Mouse (Mus musculus) kidney, embryonic 16.5 days (tissue): ENCODE results near the gene Fbxl21. TPM values are rescaled to one million over a fixed set of nuclear protein-coding genes. Genes with fewer than 3 reads are reported as not detected.

ENCODE experiments used
- ATAC-seq: fragments of 200-750 bp; cut with Nextera tagmentation; 2 replicates; pipeline ENCODE4 v1.8.0; 2017; ENCODE audit warnings: moderate TSS enrichment; ENCODE audit not compliant: low FRiP score, low TSS enrichment
- H3K27ac ChIP-seq: fragments of 300-500 bp; sonication (generic); 2 replicates; pipeline ENCODE4 v1.5.1; 2014; ENCODE audit warnings: low read length
- H3K27me3 ChIP-seq: fragments of 300-500 bp; sonication (generic); 2 replicates; pipeline ENCODE4 v1.6.1; 2014; ENCODE audit warnings: low read length, control low read depth, mixed read lengths; ENCODE audit not compliant: insufficient read depth
- H3K36me3 ChIP-seq: fragments of 300-500 bp; sonication (generic); 2 replicates; pipeline ENCODE4 v1.6.1; 2014; ENCODE audit warnings: low read length, control low read depth, mixed read lengths; ENCODE audit not compliant: insufficient read depth
- H3K4me1 ChIP-seq: fragments of 300-500 bp; sonication (generic); 2 replicates; pipeline ENCODE4 v1.6.1; 2014; ENCODE audit warnings: low read length, control low read depth, mixed read lengths; ENCODE audit not compliant: insufficient read depth
- H3K4me2 ChIP-seq: fragments of 300-500 bp; sonication (generic); replicated peaks from 2 replicates; pipeline ENCODE4 v1.6.1; 2014; ENCODE audit warnings: low read depth, low read length
- H3K4me3 ChIP-seq: fragments of 300-500 bp; sonication (generic); 2 replicates; pipeline ENCODE4 v1.5.1; 2014; ENCODE audit warnings: mild to moderate bottlenecking, low read length
- H3K9ac ChIP-seq: fragments of 300-500 bp; sonication (generic); replicated peaks from 2 replicates; pipeline ENCODE4 v1.6.1; 2014; ENCODE audit warnings: low read length
- H3K9me3 ChIP-seq: fragments of 300-500 bp; sonication (generic); 2 replicates; pipeline ENCODE4 v1.6.1; 2016; ENCODE audit warnings: low read length, control low read depth
- WGBS: fragments of 180-500 bp; shearing (Covaris S2); extraction: QIAGEN DNeasy Blood & Tissue Kit; methylation state at CpG from one replicate; pipeline ENCODE4 v1.1.7; 2014; 5-methylcytosine and 5-hydroxymethylcytosine counted together
- polyA plus RNA-seq: library from polyadenylated mRNA; unstranded; fragments of >200 nt; fragmentation: Nextera tagmentation; extraction: Ambion mirVana; gene quantifications from 2 replicates; pipeline ENCODE4 v1.2.1, GENCODE M21; 2015

Gene Fbxl21
- polyA plus RNA-seq, 1 experiment from 2014 or later, result 2.0 TPM

GRCm38 (mm10) chr13:56563075-56563474 is 40.8 kb downstream of the Fbxl21 start:
- no peak overlapping the region for H3K4me2 ChIP-seq
- no peak overlapping the region for H3K4me3 ChIP-seq
- no peak overlapping the region for H3K27ac ChIP-seq
- no peak for ATAC-seq
- H3K36me3 ChIP-seq, result no peaks in the 10 kb centered on the region
- H3K4me1 ChIP-seq, result 0 out of 2 replicates have a peak, but pooled peaks cover 14% of the 10 kb centered on the region
- no peaks in the 10 kb centered on the region for H3K9me3 ChIP-seq
- no peaks in the 10 kb centered on the region for H3K27me3 ChIP-seq
- WGBS, result 38% methylated on average over 6 of the region's 6 CpGs
- no peak overlapping the region for H3K9ac ChIP-seq

DNA sequence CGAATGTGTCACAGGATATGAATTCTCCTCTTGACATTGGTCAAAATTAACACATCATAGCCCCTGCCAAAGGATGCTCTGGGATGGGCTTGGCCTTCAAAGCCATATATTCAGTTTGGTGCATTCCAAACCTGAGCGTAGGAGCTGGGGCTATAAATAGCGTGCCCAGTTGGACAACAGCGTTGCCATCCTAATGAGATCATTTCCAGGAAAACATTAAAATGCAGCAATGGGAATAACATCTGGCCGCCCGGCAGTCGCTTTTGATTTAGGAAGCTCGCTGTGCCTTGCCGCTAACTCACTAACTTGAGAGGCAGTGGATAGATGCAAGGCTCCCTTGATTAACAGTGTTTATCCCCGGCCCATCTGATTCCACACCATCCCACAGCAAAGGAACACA is 44.1 kb downstream of the Fbxl21 start:
- 32% methylated on average over 10 of the region's 10 CpGs for WGBS
- Histone ChIP-seq H3K4me1 (0 out of 2 replicates have a peak, but pooled peaks cover 5% of the 10 kb centered on the region), H3K9ac (no peak overlapping the region), H3K4me2 (no peak overlapping the region), H3K9me3 (no peaks in the 10 kb centered on the region), H3K36me3 (no peaks in the 10 kb centered on the region), H3K27me3 (no peaks in the 10 kb centered on the region), H3K4me3 (no peak overlapping the region), H3K27ac (no peak overlapping the region)
- ATAC-seq, result no peak

- no peak overlapping the region for H3K27ac ChIP-seq
- no peak overlapping the region for H3K4me3 ChIP-seq
- no peaks in the 10 kb centered on the region for H3K36me3 ChIP-seq
- no peak overlapping the region for H3K4me2 ChIP-seq
- no peak overlapping the region for H3K9ac ChIP-seq
- H3K4me1 ChIP-seq, result 0 out of 2 replicates have a peak, but pooled peaks cover 7% of the 10 kb centered on the region
- no peaks in the 10 kb centered on the region for H3K27me3 ChIP-seq
- no peaks in the 10 kb centered on the region for H3K9me3 ChIP-seq
- no peak for ATAC-seq
- WGBS, result 60% methylated on average over 8 of the region's 8 CpGs
Measured at GRCm38 (mm10) chr13:56571645-56572044, 49.4 kb downstream of the Fbxl21 start.

- Histone ChIP-seq H3K4me1 (0 out of 2 replicates have a peak, but pooled peaks cover 7% of the 10 kb centered on the region), H3K36me3 (no peaks in the 10 kb centered on the region), H3K27ac (no peak overlapping the region; the same call in 1 of the 2 replicates), H3K27me3 (no peaks in the 10 kb centered on the region), H3K9me3 (no peaks in the 10 kb centered on the region), H3K4me3 (no peak overlapping the region), H3K4me2 (no peak overlapping the region), H3K9ac (no peak overlapping the region)
- no peak for ATAC-seq
- 80% methylated on average over 4 of the region's 4 CpGs for WGBS
Measured at GRCm38 (mm10) chr13:56575074-56575473, 52.8 kb downstream of the Fbxl21 start.

- no peak overlapping the region for H3K4me2 ChIP-seq
- H3K27ac ChIP-seq, result peak overlapping the region; percentile 52
- ATAC-seq, result peak; percentile 36
- 0 out of 2 replicates have a peak, but pooled peaks cover 7% of the 10 kb centered on the region for H3K4me1 ChIP-seq
- H3K36me3 ChIP-seq, result no peaks in the 10 kb centered on the region
- no peak overlapping the region; the same call in 1 of the 2 replicates for H3K9ac ChIP-seq
- no peaks in the 10 kb centered on the region for H3K27me3 ChIP-seq
- H3K4me3 ChIP-seq, result no peak overlapping the region
- 43% methylated on average over 12 of the region's 12 CpGs for WGBS
- H3K9me3 ChIP-seq, result no peaks in the 10 kb centered on the region
Measured at GRCm38 (mm10) chr13:56575701-56576321, 53.5 kb downstream of the Fbxl21 start.

DNA sequence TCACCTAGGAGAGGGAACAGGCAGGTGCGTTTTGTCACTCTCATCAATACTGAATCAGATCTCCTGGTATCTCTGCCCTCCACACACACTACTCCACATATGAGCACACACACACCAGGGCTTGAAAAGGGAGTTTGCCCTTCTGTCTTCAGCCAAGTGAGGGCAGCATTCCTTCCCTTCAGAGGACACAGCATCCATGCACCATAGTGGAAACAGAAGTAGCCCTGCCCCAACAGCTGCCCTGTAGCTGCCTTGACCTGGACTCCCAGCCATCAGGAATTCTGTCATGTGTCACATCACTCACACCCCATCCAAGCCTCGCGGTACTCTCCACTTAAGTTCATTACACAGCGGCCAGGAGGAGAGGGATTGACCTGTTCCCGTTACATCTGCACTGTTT is 55.8 kb downstream of the Fbxl21 start:
- no peak for ATAC-seq
- H3K4me3 ChIP-seq, result no peak overlapping the region
- no peaks in the 10 kb centered on the region for H3K27me3 ChIP-seq
- peaks cover 25% of the 10 kb centered on the region for H3K4me1 ChIP-seq
- H3K4me2 ChIP-seq, result no peak overlapping the region
- H3K36me3 ChIP-seq, result no peaks in the 10 kb centered on the region
- no peaks in the 10 kb centered on the region for H3K9me3 ChIP-seq
- H3K9ac ChIP-seq, result no peak overlapping the region
- no peak overlapping the region for H3K27ac ChIP-seq
- WGBS, result 59% methylated on average over 5 of the region's 5 CpGs

GRCm38 (mm10) chr13:56580450-56580849 is 58.2 kb downstream of the Fbxl21 start:
- H3K4me2 ChIP-seq, result no peak overlapping the region
- WGBS, result 80% methylated on average over 5 of the region's 5 CpGs
- H3K36me3 ChIP-seq, result no peaks in the 10 kb centered on the region
- no peak overlapping the region for H3K9ac ChIP-seq
- peak overlapping the region; percentile 95; the same call in 1 of the 2 replicates for H3K27ac ChIP-seq
- no peak overlapping the region for H3K4me3 ChIP-seq
- no peak for ATAC-seq
- peaks cover 31% of the 10 kb centered on the region for H3K4me1 ChIP-seq
- H3K27me3 ChIP-seq, result no peaks in the 10 kb centered on the region
- no peaks in the 10 kb centered on the region for H3K9me3 ChIP-seq

GRCm38 (mm10) chr13:56581512-56581911 is 59.2 kb downstream of the Fbxl21 start:
- WGBS, result 3% methylated on average over 3 of the region's 3 CpGs

DNA sequence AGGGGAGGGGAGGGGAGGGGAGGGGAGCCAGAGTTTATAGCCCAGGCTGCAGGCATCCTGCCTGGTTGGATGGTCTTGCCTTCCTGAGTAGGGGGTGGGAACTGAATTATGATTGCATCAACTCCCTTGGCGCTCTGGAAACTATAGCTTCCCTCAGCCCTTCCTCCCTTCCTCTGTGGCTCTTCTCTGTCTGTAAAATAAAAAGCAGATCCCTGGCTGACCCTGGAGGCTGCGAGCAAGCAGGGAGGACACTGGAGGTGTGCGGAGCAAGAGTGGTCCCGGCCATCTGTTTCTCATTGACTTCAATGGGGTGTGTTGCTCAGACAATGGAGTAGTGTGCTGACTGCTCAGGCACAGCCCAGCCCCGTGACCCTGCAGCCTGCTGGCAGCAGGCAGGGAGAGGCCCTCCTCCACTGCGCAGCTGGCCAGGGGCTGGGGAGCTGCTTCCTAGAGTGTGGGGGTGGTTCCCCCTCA is 59.7 kb downstream of the Fbxl21 start:
- Histone ChIP-seq H3K9ac (peak overlapping the region; percentile 45), H3K27ac (peak overlapping the region; percentile 95), H3K4me2 (peak overlapping the region; percentile 46), H3K4me1 (peaks cover 29% of the 10 kb centered on the region), H3K36me3 (no peaks in the 10 kb centered on the region), H3K9me3 (no peaks in the 10 kb centered on the region), H3K27me3 (no peaks in the 10 kb centered on the region), H3K4me3 (no peak overlapping the region)
- whole genome bisulfite sequencing, result 1% methylated on average over 6 of the region's 6 CpGs
- ATAC-seq, result peak; percentile 98

More at GRCm38 (mm10) chr13:56581512-56581911, 59.2 kb downstream of the Fbxl21 start:
- H3K4me2 ChIP-seq, result peak overlapping the region; percentile 26; the same call in 1 of the 2 replicates
- no peaks in the 10 kb centered on the region for H3K36me3 ChIP-seq
- no peaks in the 10 kb centered on the region for H3K9me3 ChIP-seq
- H3K27ac ChIP-seq, result peak overlapping the region; percentile 95
- H3K4me3 ChIP-seq, result no peak overlapping the region
- H3K4me1 ChIP-seq, result peaks cover 29% of the 10 kb centered on the region
- H3K9ac ChIP-seq, result no peak overlapping the region
- ATAC-seq, result 0 out of 2 replicates have a peak, but pooled peaks have one; percentile 6
- no peaks in the 10 kb centered on the region for H3K27me3 ChIP-seq

- H3K4me2 ChIP-seq, result no peak overlapping the region
- no peaks in the 10 kb centered on the region for H3K36me3 ChIP-seq
- no peaks in the 10 kb centered on the region for H3K9me3 ChIP-seq
- no peaks in the 10 kb centered on the region for H3K27me3 ChIP-seq
- ATAC-seq, result peak; percentile 33; the same call in 1 of the 2 replicates
- no peak overlapping the region for H3K4me3 ChIP-seq
- H3K4me1 ChIP-seq, result peaks cover 29% of the 10 kb centered on the region
- H3K9ac ChIP-seq, result no peak overlapping the region
- H3K27ac ChIP-seq, result peak overlapping the region; percentile 88
- 23% methylated on average over 3 of the region's 3 CpGs for WGBS
Measured at GRCm38 (mm10) chr13:56582720-56583119, 60.4 kb downstream of the Fbxl21 start.
